Mouse (Mus musculus) liver, embryonic 14.5 days (tissue): ENCODE measurements around the gene Sec14l3.

Experiments
- CTCF ChIP-seq: IDR thresholded peaks from 2 replicates; pipeline ENCODE4 v1.5.1; 2016; ENCODE audit warnings: antibody characterized with exemption, low read depth, control low read depth
- EP300 ChIP-seq: IDR thresholded peaks from 2 replicates; pipeline ENCODE4 v1.6.1; 2016; ENCODE audit warnings: antibody characterized with exemption, low read depth

- TF ChIP-seq CTCF: no peak
- TF ChIP-seq EP300: no peak
Observed at GRCm38 (mm10) chr11:4113496-4113895, 48.9 kb downstream of the Sec14l3 start.
